ENCODE assay signal across 8 mouse cellular contexts in genomic region chr5:100518049-100519026, GRCm38 (mm10). TPM values are rescaled to one million over a fixed set of nuclear protein-coding genes. Genes with fewer than 3 reads are reported as not detected.
DNase-seq lines count a peak whose midpoint lies in the region; ATAC-seq lines count a peak whose summit lies in the region.

TSS of gene Cops4 (plus strand) at chr5:100518309.

- H3K4me2 ChIP-seq in heart, embryonic 13.5 days = peak within 1 kb of the TSS; percentile 93
- H3K4me2 ChIP-seq in liver, embryonic 12.5 days = peak within 1 kb of the TSS; percentile 90
- peak within 1 kb of the TSS; percentile 68 for H3K4me2 ChIP-seq in stomach, embryonic 15.5 days

- H3K36me3 ChIP-seq in heart, embryonic 13.5 days = peaks cover 6% of the 10 kb centered on the region; the same call in 1 of the 2 replicates
- H3K36me3 ChIP-seq in liver, embryonic 12.5 days = peaks cover 13% of the 10 kb centered on the region
- H3K36me3 ChIP-seq in stomach, embryonic 15.5 days = no peaks in the 10 kb centered on the region

- peak within 1 kb of the TSS; percentile 94 for H3K9ac ChIP-seq in heart, embryonic 13.5 days
- H3K9ac ChIP-seq in liver, embryonic 12.5 days = peak within 1 kb of the TSS; percentile 86
- peak within 1 kb of the TSS; percentile 72 for H3K9ac ChIP-seq in stomach, embryonic 15.5 days

- H3K9me3 ChIP-seq in heart, embryonic 13.5 days = no peaks in the 10 kb centered on the region
- no peaks in the 10 kb centered on the region for H3K9me3 ChIP-seq in liver, embryonic 12.5 days (replicated peaks)
- H3K9me3 ChIP-seq in stomach, embryonic 15.5 days = no peaks in the 10 kb centered on the region

- H3K4me3 ChIP-seq in brown adipose tissue, adult 24 weeks (ENCODE audit: insufficient read depth, low read depth, low read length) = peak within 1 kb of the TSS; percentile 76
- peak within 1 kb of the TSS; percentile 94 for H3K4me3 ChIP-seq in heart, embryonic 13.5 days
- H3K4me3 ChIP-seq in liver, embryonic 12.5 days = peak within 1 kb of the TSS; percentile 83
- peak within 1 kb of the TSS; percentile 75 for H3K4me3 ChIP-seq in stomach, embryonic 15.5 days (replicated peaks)

- peaks cover 25% of the 10 kb centered on the region for H3K27me3 ChIP-seq in heart, embryonic 13.5 days (replicated peaks)
- H3K27me3 ChIP-seq in liver, embryonic 12.5 days (replicated peaks) = peaks cover 29% of the 10 kb centered on the region
- no peaks in the 10 kb centered on the region for H3K27me3 ChIP-seq in stomach, embryonic 15.5 days (replicated peaks)

- peak within 1 kb of the TSS; percentile 52 for H3K27ac ChIP-seq in brown adipose tissue, adult 24 weeks (replicated peaks; ENCODE audit: low read depth, low read length)
- peak within 1 kb of the TSS; percentile 84 for H3K27ac ChIP-seq in heart, embryonic 13.5 days (replicated peaks)
- H3K27ac ChIP-seq in liver, embryonic 12.5 days = peak within 1 kb of the TSS; percentile 72
- peak within 1 kb of the TSS; percentile 66 for H3K27ac ChIP-seq in stomach, embryonic 15.5 days

- no peaks in the 10 kb centered on the region; the same call in none of the 2 replicates for H3K4me1 ChIP-seq in brown adipose tissue, adult 24 weeks (ENCODE audit: control insufficient read depth, insufficient read depth, insufficient read length, low read length)
- H3K4me1 ChIP-seq in heart, embryonic 13.5 days = peaks cover 27% of the 10 kb centered on the region
- peaks cover 24% of the 10 kb centered on the region for H3K4me1 ChIP-seq in liver, embryonic 12.5 days
- H3K4me1 ChIP-seq in stomach, embryonic 15.5 days = peaks cover 7% of the 10 kb centered on the region; the same call in 1 of the 2 replicates

- peak; percentile 99 for DNase-seq in CD4-positive, CD25-positive, alpha-beta regulatory T cell, adult 2 months (ENCODE audit: low read depth, low spot score)
- peak; percentile 93 for DNase-seq in fat pad, adult 2 months (ENCODE audit: extremely low read depth, low read depth, low spot score)
- DNase-seq in kidney, postnatal 10 days = peak; percentile 98
- peak; percentile 98 for DNase-seq in natural killer cell, adult 2 months (ENCODE audit: low spot score in 2 of 2)

- under 1% methylated on average over 64 of the region's 64 CpGs for WGBS in heart, embryonic 13.5 days
- WGBS in liver, embryonic 12.5 days (ENCODE audit: insufficient replicate concordance) = under 1% methylated on average over 64 of the region's 64 CpGs
- under 1% methylated on average over 64 of the region's 64 CpGs for WGBS in stomach, embryonic 15.5 days

- ATAC-seq in heart, embryonic 13.5 days (ENCODE audit: extremely low read depth, insufficient number of reproducible peaks, low FRiP score, low TSS enrichment) = peak; percentile 99
- ATAC-seq in liver, embryonic 12.5 days = peak; percentile 100
- peak; percentile 100 for ATAC-seq in stomach, embryonic 15.5 days (ENCODE audit: insufficient read depth, low FRiP score, low read depth)

RNA-seq across cellular contexts. Expression of gene Cops4, which starts in this region (rescaled TPM):
- polyA plus RNA-seq in brown adipose tissue, adult 24 weeks (2012; ENCODE audit: insufficient read depth, insufficient read length, missing spikeins) = 50.0 and 61.2 TPM in 2 replicates
- 146 and 162 TPM in 2 replicates for polyA plus RNA-seq in heart, embryonic 13.5 days (2015; fragmentation: Nextera tagmentation; extraction: Ambion mirVana)
- polyA plus RNA-seq in liver, embryonic 12.5 days (2016; fragmentation: Nextera tagmentation; extraction: Ambion mirVana) = 108 and 114 TPM in 2 replicates
- 159 and 169 TPM in 2 replicates for polyA plus RNA-seq in stomach, embryonic 15.5 days (2015; fragmentation: Nextera tagmentation; extraction: Ambion mirVana)

Comparison
In these comparisons a context has a peak if more than half of its experiments do, and no peak if none do; other contexts are left out.
1. Peak in every context shown above with its lines: DNase-seq, ATAC-seq, H3K4me3 ChIP-seq and H3K27ac ChIP-seq.